Mouse (Mus musculus) stomach, postnatal 0 days (tissue): ENCODE measurements around the gene Gdf2.

ENCODE experiments used
- CTCF ChIP-seq: IDR thresholded peaks from 2 replicates; pipeline ENCODE4 v1.5.1; 2016; ENCODE audit warnings: antibody characterized with exemption, low read depth, mild to moderate bottlenecking, moderate library complexity
- EP300 ChIP-seq: optimal IDR thresholded peaks from 2 replicates; pipeline ENCODE3; 2016; ENCODE audit warnings: antibody characterized with exemption

DNA sequence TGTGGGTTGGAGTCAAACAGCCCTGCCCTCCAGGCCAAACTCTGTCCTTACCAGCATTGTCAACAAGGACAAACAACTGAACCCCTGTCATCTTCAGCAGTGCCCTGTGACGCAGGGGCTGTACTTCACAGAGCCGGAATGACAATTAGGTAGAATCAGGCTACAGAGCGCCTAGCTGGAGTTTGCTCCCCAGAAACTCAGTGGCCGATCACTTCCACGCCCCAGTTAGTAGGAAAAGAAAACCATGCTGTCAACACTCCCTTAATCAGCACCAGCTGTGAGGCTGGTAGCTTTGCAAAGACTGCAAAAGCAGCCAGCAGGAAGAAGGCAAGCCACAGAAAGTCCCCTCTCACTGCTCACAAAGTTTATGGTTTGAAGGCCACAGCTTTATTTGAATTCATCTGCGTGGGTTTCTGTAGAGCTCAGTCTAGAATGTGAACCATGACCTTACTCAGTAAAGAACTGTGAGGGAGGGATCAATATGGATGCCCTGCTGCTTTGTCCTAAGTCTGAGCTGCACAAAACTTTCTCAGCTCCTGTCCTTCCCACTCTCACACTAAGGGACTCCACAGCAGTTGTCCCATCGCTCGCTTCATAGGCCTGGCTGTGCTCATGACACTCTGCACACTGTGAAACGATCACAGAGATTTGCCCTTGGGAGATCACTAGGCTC is 44.1 kb upstream of the Gdf2 start:
- TF ChIP-seq EP300 (no peak), CTCF (no peak)
